Mouse (Mus musculus): ENCODE measurements around the gene Ncam2. TPM values are rescaled to one million over a fixed set of nuclear protein-coding genes. Genes with fewer than 3 reads are reported as not detected.

Gene Ncam2
- 7.5 and 9.8 TPM in 2 replicates for polyA plus RNA-seq (2016; fragmentation: Nextera tagmentation; extraction: Ambion mirVana)

- Histone ChIP-seq H3K4me3 (peak within 1 kb of the TSS; percentile 60), H3K27me3 (no peaks in the 10 kb centered on the region), H3K4me1 (peaks cover 12% of the 10 kb centered on the region; the same call in 1 of the 2 replicates), H3K9me3 (no peaks in the 10 kb centered on the region), H3K9ac (replicated peaks) (peak within 1 kb of the TSS; percentile 54), H3K36me3 (no peaks in the 10 kb centered on the region), H3K4me2 (replicated peaks) (peak within 1 kb of the TSS; percentile 61), H3K27ac (replicated peaks) (peak within 1 kb of the TSS; percentile 75)
- ATAC-seq (ENCODE audit: low FRiP score, low read depth) = peak; percentile 81
- 0% methylated on average over 24 of the region's 70 CpGs for WGBS
These were observed at the start of gene Ncam2 for GRCm38 (mm10) chr16:81200201-81201071. TSS of gene Ncam2 (plus strand) at chr16:81200697.

- Histone ChIP-seq H3K9me3 (no peaks in the 10 kb centered on the region), H3K9ac (replicated peaks) (no peak overlapping the region), H3K36me3 (no peaks in the 10 kb centered on the region), H3K4me1 (no peaks in the 10 kb centered on the region), H3K27ac (replicated peaks) (no peak overlapping the region), H3K4me3 (no peak overlapping the region), H3K27me3 (no peaks in the 10 kb centered on the region), H3K4me2 (replicated peaks) (no peak overlapping the region)
- ATAC-seq (ENCODE audit: low FRiP score, low read depth) = no peak
- 75% methylated on average over 2 of the region's 2 CpGs for WGBS
These were observed 29.7 kb upstream of the Ncam2 start for GRCm38 (mm10) chr16:81170828-81171227.

- Histone ChIP-seq H3K36me3 (no peaks in the 10 kb centered on the region), H3K9ac (replicated peaks) (no peak overlapping the region), H3K4me3 (no peak overlapping the region), H3K4me1 (no peaks in the 10 kb centered on the region), H3K9me3 (no peaks in the 10 kb centered on the region), H3K4me2 (replicated peaks) (no peak overlapping the region), H3K27me3 (no peaks in the 10 kb centered on the region), H3K27ac (replicated peaks) (no peak overlapping the region)
- ATAC-seq (ENCODE audit: low FRiP score, low read depth) = peak; percentile 78
- WGBS = 59% methylated on average over 8 of the region's 8 CpGs
These were observed 25.1 kb upstream of the Ncam2 start for GRCm38 (mm10) chr16:81175302-81175943.

- 92% methylated on average over 5 of the region's 5 CpGs for WGBS
These were observed 20.7 kb upstream of the Ncam2 start for GRCm38 (mm10) chr16:81179801-81180200.

GRCm38 (mm10) chr16:81187579-81188179 lies 12.8 kb upstream of the Ncam2 start:
- no peak for ATAC-seq (ENCODE audit: low FRiP score, low read depth)
- H3K36me3 ChIP-seq = no peaks in the 10 kb centered on the region
- no peaks in the 10 kb centered on the region for H3K27me3 ChIP-seq
- no peak overlapping the region for H3K9ac ChIP-seq (replicated peaks)
- H3K4me2 ChIP-seq (replicated peaks) = no peak overlapping the region
- H3K4me3 ChIP-seq = no peak overlapping the region
- WGBS = 90% methylated on average over 16 of the region's 16 CpGs
- H3K9me3 ChIP-seq = no peaks in the 10 kb centered on the region
- H3K27ac ChIP-seq (replicated peaks) = no peak overlapping the region
- H3K4me1 ChIP-seq = no peaks in the 10 kb centered on the region

More at GRCm38 (mm10) chr16:81179801-81180200, 20.7 kb upstream of the Ncam2 start:
- Histone ChIP-seq H3K4me3 (no peak overlapping the region), H3K4me2 (replicated peaks) (no peak overlapping the region), H3K9ac (replicated peaks) (no peak overlapping the region), H3K4me1 (no peaks in the 10 kb centered on the region), H3K27me3 (no peaks in the 10 kb centered on the region), H3K36me3 (no peaks in the 10 kb centered on the region), H3K9me3 (no peaks in the 10 kb centered on the region), H3K27ac (replicated peaks) (no peak overlapping the region)
- no peak for ATAC-seq (ENCODE audit: low FRiP score, low read depth)

- WGBS = 86% methylated on average over 2 of the region's 2 CpGs
- H3K27ac ChIP-seq (replicated peaks) = no peak overlapping the region
- ATAC-seq (ENCODE audit: low FRiP score, low read depth) = no peak
- H3K36me3 ChIP-seq = no peaks in the 10 kb centered on the region
- no peak overlapping the region for H3K4me2 ChIP-seq (replicated peaks)
- H3K4me1 ChIP-seq = no peaks in the 10 kb centered on the region
- no peaks in the 10 kb centered on the region for H3K9me3 ChIP-seq
- H3K9ac ChIP-seq (replicated peaks) = no peak overlapping the region
- no peaks in the 10 kb centered on the region for H3K27me3 ChIP-seq
- no peak overlapping the region for H3K4me3 ChIP-seq
These were observed 8.9 kb upstream of the Ncam2 start for GRCm38 (mm10) chr16:81191621-81192020.

GRCm38 (mm10) chr16:81192607-81193006 lies 7.9 kb upstream of the Ncam2 start:
- 77% methylated on average over 4 of the region's 4 CpGs for WGBS
- no peaks in the 10 kb centered on the region for H3K9me3 ChIP-seq
- H3K27me3 ChIP-seq = no peaks in the 10 kb centered on the region
- H3K9ac ChIP-seq (replicated peaks) = no peak overlapping the region
- H3K4me2 ChIP-seq (replicated peaks) = no peak overlapping the region
- no peak overlapping the region for H3K4me3 ChIP-seq
- no peak overlapping the region for H3K27ac ChIP-seq (replicated peaks)
- H3K4me1 ChIP-seq = no peaks in the 10 kb centered on the region
- no peaks in the 10 kb centered on the region for H3K36me3 ChIP-seq
- no peak for ATAC-seq (ENCODE audit: low FRiP score, low read depth)

- Histone ChIP-seq H3K9me3 (no peaks in the 10 kb centered on the region), H3K9ac (replicated peaks) (no peak overlapping the region), H3K4me1 (peaks cover 12% of the 10 kb centered on the region; the same call in 1 of the 2 replicates), H3K36me3 (no peaks in the 10 kb centered on the region), H3K4me2 (replicated peaks) (no peak overlapping the region), H3K27me3 (no peaks in the 10 kb centered on the region), H3K27ac (replicated peaks) (no peak overlapping the region), H3K4me3 (no peak overlapping the region)
- WGBS = 80% methylated on average over 5 of the region's 5 CpGs
- ATAC-seq (ENCODE audit: low FRiP score, low read depth) = peak; percentile 2; the same call in 1 of the 2 replicates
These were observed 1.0 kb upstream of the Ncam2 start for GRCm38 (mm10) chr16:81199467-81199866.

- Histone ChIP-seq H3K4me2 (replicated peaks) (peak overlapping the region; percentile 61), H3K27ac (replicated peaks) (no peak overlapping the region), H3K9me3 (no peaks in the 10 kb centered on the region), H3K9ac (replicated peaks) (peak overlapping the region; percentile 43; the same call in 1 of the 2 replicates), H3K4me1 (peaks cover 12% of the 10 kb centered on the region; the same call in 1 of the 2 replicates), H3K36me3 (no peaks in the 10 kb centered on the region), H3K27me3 (no peaks in the 10 kb centered on the region), H3K4me3 (peak overlapping the region; percentile 60)
- ATAC-seq (ENCODE audit: low FRiP score, low read depth) = no peak
- 31% methylated on average over 5 of the region's 5 CpGs for WGBS
These were observed 974 bp downstream of the Ncam2 start for GRCm38 (mm10) chr16:81201471-81201870.

GRCm38 (mm10) chr16:81201992-81202391 lies 1.5 kb downstream of the Ncam2 start:
- Histone ChIP-seq H3K9me3 (no peaks in the 10 kb centered on the region), H3K4me1 (peaks cover 12% of the 10 kb centered on the region; the same call in 1 of the 2 replicates), H3K27ac (replicated peaks) (peak overlapping the region; percentile 63), H3K27me3 (no peaks in the 10 kb centered on the region), H3K9ac (replicated peaks) (0 out of 2 replicates have a peak overlapping the region, but pooled peaks have one; percentile 31), H3K4me2 (replicated peaks) (peak overlapping the region; percentile 61), H3K36me3 (no peaks in the 10 kb centered on the region), H3K4me3 (peak overlapping the region; percentile 60)
- 13% methylated on average over 4 of the region's 4 CpGs for WGBS
- no peak for ATAC-seq (ENCODE audit: low FRiP score, low read depth)

- Histone ChIP-seq H3K4me2 (replicated peaks) (peak overlapping the region; percentile 61), H3K4me3 (peak overlapping the region; percentile 60), H3K36me3 (no peaks in the 10 kb centered on the region), H3K27ac (replicated peaks) (peak overlapping the region; percentile 63), H3K9me3 (no peaks in the 10 kb centered on the region), H3K9ac (replicated peaks) (peak overlapping the region; percentile 31; the same call in 1 of the 2 replicates), H3K4me1 (peaks cover 12% of the 10 kb centered on the region; the same call in 1 of the 2 replicates), H3K27me3 (no peaks in the 10 kb centered on the region)
- WGBS = 50% methylated on average over 8 of the region's 8 CpGs
- ATAC-seq (ENCODE audit: low FRiP score, low read depth) = no peak
These were observed 2.2 kb downstream of the Ncam2 start for GRCm38 (mm10) chr16:81202721-81203161.

All from midbrain, embryonic 12.5 days (tissue).